Mouse (Mus musculus): ENCODE measurements at regions not wholly inside any gene's neighbourhood (a gene's known extent, or its start where the extent isn't known, plus 50 kb on each side); places are given as distances from the start of the nearest gene placed in this dataset.
A peak's percentile ranks its signal among the peaks of the same experiment; 100 is the strongest.

- no peak for DNase-seq (ENCODE audit: low read depth, low spot score)
These were observed 1421.5 kb upstream of the Gm10800 start for GRCm38 (mm10) chr2:100088614-100089013.

- peak; percentile 17 for DNase-seq (ENCODE audit: low read depth, low spot score)
These were observed 1410.1 kb upstream of the Gm10800 start for GRCm38 (mm10) chr2:100077185-100077584.
